Mouse (Mus musculus) C2C12 (cell line): ENCODE data around the gene Ak1.

Experiments used
- CTCF ChIP-seq: IDR thresholded peaks from one replicate; pipeline ENCODE4 v1.5.1; 2011; ENCODE audit not compliant: control insufficient read depth, insufficient read depth, insufficient read length
- MYOD1 ChIP-seq: IDR thresholded peaks from one replicate; pipeline ENCODE4 v1.6.1; 2011; ENCODE audit warnings: low read depth; ENCODE audit not compliant: control insufficient read depth, insufficient read length

GRCm38 (mm10) chr2:32634277-32635105, 12.9 kb downstream of the Ak1 start:
- no peak for TF ChIP-seq CTCF
- TF ChIP-seq MYOD1, result no peak
